Mouse (Mus musculus): ENCODE results near the gene Ccdc51. TPM values are rescaled to one million over a fixed set of nuclear protein-coding genes. Genes with fewer than 3 reads are reported as not detected.
A peak's percentile ranks its signal among the peaks of the same experiment; 100 is the strongest.
"Not testable (repeated sequence)": the region's sequence is repeated elsewhere in the genome, so short reads cannot be mapped to it uniquely, and the experiment has no call there.

Gene Ccdc51
- polyA plus RNA-seq, 1 experiment: 6.0 TPM

GRCm38 (mm10) chr9:109118106-109118505 lies 35.8 kb downstream of the Ccdc51 start:
- DNase-seq (ENCODE audit: extremely low spot score in 1 of 2, low spot score in 1 of 2): no peak

GRCm38 (mm10) chr9:109119571-109119970 lies 37.3 kb downstream of the Ccdc51 start:
- no peak for DNase-seq (ENCODE audit: extremely low spot score in 1 of 2, low spot score in 1 of 2)

- DNase-seq (ENCODE audit: extremely low spot score in 1 of 2, low spot score in 1 of 2): no peak
These were observed 38.7 kb downstream of the Ccdc51 start for GRCm38 (mm10) chr9:109120956-109121355.

- DNase-seq (ENCODE audit: extremely low spot score in 1 of 2, low spot score in 1 of 2): peak in 1 of 2 experiments; percentile 70
These were observed 40.3 kb downstream of the Ccdc51 start for GRCm38 (mm10) chr9:109122553-109123085.

- no peak for DNase-seq (ENCODE audit: extremely low spot score in 1 of 2, low spot score in 1 of 2)
These were observed 41.0 kb downstream of the Ccdc51 start for GRCm38 (mm10) chr9:109123266-109123665.

GRCm38 (mm10) chr9:109124164-109124563 lies 41.9 kb downstream of the Ccdc51 start:
- no peak for DNase-seq (ENCODE audit: extremely low spot score in 1 of 2, low spot score in 1 of 2)

- DNase-seq (ENCODE audit: extremely low spot score in 1 of 2, low spot score in 1 of 2): no peak
These were observed 42.8 kb downstream of the Ccdc51 start for GRCm38 (mm10) chr9:109125043-109125442.

- DNase-seq (ENCODE audit: extremely low spot score in 1 of 2, low spot score in 1 of 2): no peak
These were observed 43.2 kb downstream of the Ccdc51 start for GRCm38 (mm10) chr9:109125481-109125880.

GRCm38 (mm10) chr9:109127076-109127475 lies 44.8 kb downstream of the Ccdc51 start:
- no peak for DNase-seq (ENCODE audit: extremely low spot score in 1 of 2, low spot score in 1 of 2)

GRCm38 (mm10) chr9:109128211-109128610 lies 45.9 kb downstream of the Ccdc51 start:
- DNase-seq (ENCODE audit: extremely low spot score in 1 of 2, low spot score in 1 of 2): peak in 1 of 2 experiments; percentile 59

- no peak for DNase-seq (ENCODE audit: extremely low spot score in 1 of 2, low spot score in 1 of 2)
These were observed 47.8 kb downstream of the Ccdc51 start for GRCm38 (mm10) chr9:109130076-109130475.

GRCm38 (mm10) chr9:109140414-109140813 lies 58.1 kb downstream of the Ccdc51 start:
- not testable (repeated sequence) for DNase-seq (ENCODE audit: extremely low spot score in 1 of 2, low spot score in 1 of 2)

Other genes starting within 250 kb of the Ccdc51 start
- 19.5 and 20.7 TPM in 2 replicates for gene Slc26a6, start 229.2 kb upstream of the Ccdc51 start, polyA plus RNA-seq (2012; rRNA removed)
- gene Tmem89, start 167.9 kb upstream of the Ccdc51 start, polyA plus RNA-seq (2012; rRNA removed): 0.50 TPM in 2 replicates
- 467 and 477 TPM in 2 replicates for gene Uqcrc1, start 145.9 kb upstream of the Ccdc51 start, polyA plus RNA-seq (2012; rRNA removed)
- gene Col7a1, start 128.9 kb upstream of the Ccdc51 start, polyA plus RNA-seq (2012; rRNA removed): 12.1 and 13.2 TPM in 2 replicates
- 0.38 and 0.92 TPM in 2 replicates for gene Ucn2, start 96.5 kb upstream of the Ccdc51 start, polyA plus RNA-seq (2012; rRNA removed)
- gene Pfkfb4, start 90.7 kb upstream of the Ccdc51 start, polyA plus RNA-seq (2012; rRNA removed): 17.9 and 18.1 TPM in 2 replicates
- 101 and 107 TPM in 2 replicates for gene Shisa5, start 43.9 kb upstream of the Ccdc51 start, polyA plus RNA-seq (2012; rRNA removed)
- 36.9 and 43.5 TPM in 2 replicates for gene Trex1, start 22.8 kb upstream of the Ccdc51 start, polyA plus RNA-seq (2012; rRNA removed)
- gene Atrip, start 8.4 kb upstream of the Ccdc51 start, polyA plus RNA-seq (2012; rRNA removed): 35.6 and 37.6 TPM in 2 replicates
- gene Tma7, start 94 bp downstream of the Ccdc51 start, polyA plus RNA-seq (2012; rRNA removed): 173 and 184 TPM in 2 replicates
- gene Plxnb1, start 12.9 kb downstream of the Ccdc51 start, polyA plus RNA-seq (2012; rRNA removed): 27.6 and 32.6 TPM in 2 replicates
- gene Fbxw21, start 79.5 kb downstream of the Ccdc51 start, polyA plus RNA-seq (2012; rRNA removed): not detected in 2 replicates
- not detected in 2 replicates for gene Fbxw13, start 113.5 kb downstream of the Ccdc51 start, polyA plus RNA-seq (2012; rRNA removed)
- not detected in 2 replicates for gene Fbxw20, start 152.3 kb downstream of the Ccdc51 start, polyA plus RNA-seq (2012; rRNA removed)
- 0.06 TPM in 1 of 2 replicates, not detected in the other for gene Fbxw14, start 205.2 kb downstream of the Ccdc51 start, polyA plus RNA-seq (2012; rRNA removed)